Mouse (Mus musculus) ES-E14 (cell line): ENCODE results near the gene Cd209f. TPM values are rescaled to one million over a fixed set of nuclear protein-coding genes. Genes with fewer than 3 reads are reported as not detected.
"Not testable (repeated sequence)": the region's sequence is repeated elsewhere in the genome, so short reads cannot be mapped to it uniquely, and the experiment has no call there.

ENCODE experiments used
- DNase-seq: peaks from one replicate; pipeline ENCODE4 v3.0.0-alpha.2; 2013; ENCODE audit warnings: low read depth, low spot score
- H3K27ac ChIP-seq: 2 replicates; pipeline ENCODE4 v1.5.1; 2012; ENCODE audit warnings: low read depth, mild to moderate bottlenecking, low read length, moderate library complexity, mixed read lengths; ENCODE audit not compliant: poor library complexity, insufficient read depth, severe bottlenecking
- H3K36me3 ChIP-seq: 2 replicates; pipeline ENCODE4 v1.6.1; 2012; ENCODE audit warnings: mild to moderate bottlenecking, low read length, moderate library complexity, mixed read lengths; ENCODE audit not compliant: control insufficient read depth, poor library complexity, insufficient read depth, severe bottlenecking
- H3K4me1 ChIP-seq, 2 experiments: fragments of 150-350 bp in 1 of 2; sonication (generic) in 1 of 2; 2 replicates each; pipeline ENCODE4 v1.6.1; 2012; ENCODE audit warnings: low read length in 2 of 2, mild to moderate bottlenecking in 1 of 2, mixed read lengths in 1 of 2; ENCODE audit not compliant: control insufficient read depth in 2 of 2, insufficient read depth in 2 of 2, poor library complexity in 1 of 2
- H3K4me3 ChIP-seq, 2 experiments: fragments of 150-350 bp in 1 of 2; sonication (generic) in 1 of 2; 2 replicates each; pipeline ENCODE4 v1.5.1; 2012; ENCODE audit warnings: low read length in 2 of 2, low read depth in 1 of 2, mild to moderate bottlenecking in 1 of 2, mixed read lengths in 1 of 2; ENCODE audit not compliant: insufficient read depth in 1 of 2, poor library complexity in 1 of 2, severe bottlenecking in 1 of 2
- H3K9ac ChIP-seq: 2 replicates; pipeline ENCODE4 v1.6.1; 2012; ENCODE audit warnings: low read depth, mild to moderate bottlenecking, low read length, mixed read lengths; ENCODE audit not compliant: poor library complexity, insufficient read depth, severe bottlenecking
- H3K9me3 ChIP-seq: fragments of 150-350 bp; sonication (generic); 2 replicates; pipeline ENCODE4 v1.6.1; 2012; ENCODE audit warnings: low read depth, mild to moderate bottlenecking, low read length; ENCODE audit not compliant: control insufficient read depth, insufficient read depth
- CHD2 ChIP-seq: IDR thresholded peaks from 2 replicates; pipeline ENCODE4 v1.6.1; 2014; ENCODE audit warnings: mild to moderate bottlenecking, low read depth, low read length, inconsistent platforms
- HCFC1 ChIP-seq: IDR thresholded peaks from 2 replicates; pipeline ENCODE4 v1.6.1; 2012; ENCODE audit warnings: low read length, inconsistent platforms, borderline replicate concordance; ENCODE audit not compliant: insufficient read depth
- MAFK ChIP-seq: IDR thresholded peaks from 2 replicates; pipeline ENCODE4 v1.6.1; 2014; ENCODE audit warnings: mild to moderate bottlenecking, low read depth, low read length, inconsistent platforms; ENCODE audit not compliant: insufficient read depth
- ZC3H11A ChIP-seq: IDR thresholded peaks from 2 replicates; pipeline ENCODE4 v1.6.1; 2012; ENCODE audit warnings: low read depth, mild to moderate bottlenecking, inconsistent platforms, low read length, borderline replicate concordance
- ZNF384 ChIP-seq: IDR thresholded peaks from 2 replicates; pipeline ENCODE4 v1.6.1; 2012; ENCODE audit warnings: low read depth, low read length, inconsistent platforms
- in situ Hi-C, 2 experiments: fragments of 600-800 bp; cut with MboI; formaldehyde crosslinking; loops; one replicate each; pipeline ENCODE4 v1.15.1; 2025; ENCODE audit warnings: low sequenced_read_pairs in 2 of 2, inconsistent platforms in 1 of 2; ENCODE audit not compliant: unreplicated experiment in 2 of 2
- total RNA-seq: library from RNA; depleted of rRNA; stranded (reverse); fragments of 300-350 nt; gene quantifications from 2 replicates; pipeline ENCODE4 v1.2.3, GENCODE M21; 2012; rRNA removed

The Cd209f gene
- total RNA-seq, 1 experiment = 0.54 TPM

DNA sequence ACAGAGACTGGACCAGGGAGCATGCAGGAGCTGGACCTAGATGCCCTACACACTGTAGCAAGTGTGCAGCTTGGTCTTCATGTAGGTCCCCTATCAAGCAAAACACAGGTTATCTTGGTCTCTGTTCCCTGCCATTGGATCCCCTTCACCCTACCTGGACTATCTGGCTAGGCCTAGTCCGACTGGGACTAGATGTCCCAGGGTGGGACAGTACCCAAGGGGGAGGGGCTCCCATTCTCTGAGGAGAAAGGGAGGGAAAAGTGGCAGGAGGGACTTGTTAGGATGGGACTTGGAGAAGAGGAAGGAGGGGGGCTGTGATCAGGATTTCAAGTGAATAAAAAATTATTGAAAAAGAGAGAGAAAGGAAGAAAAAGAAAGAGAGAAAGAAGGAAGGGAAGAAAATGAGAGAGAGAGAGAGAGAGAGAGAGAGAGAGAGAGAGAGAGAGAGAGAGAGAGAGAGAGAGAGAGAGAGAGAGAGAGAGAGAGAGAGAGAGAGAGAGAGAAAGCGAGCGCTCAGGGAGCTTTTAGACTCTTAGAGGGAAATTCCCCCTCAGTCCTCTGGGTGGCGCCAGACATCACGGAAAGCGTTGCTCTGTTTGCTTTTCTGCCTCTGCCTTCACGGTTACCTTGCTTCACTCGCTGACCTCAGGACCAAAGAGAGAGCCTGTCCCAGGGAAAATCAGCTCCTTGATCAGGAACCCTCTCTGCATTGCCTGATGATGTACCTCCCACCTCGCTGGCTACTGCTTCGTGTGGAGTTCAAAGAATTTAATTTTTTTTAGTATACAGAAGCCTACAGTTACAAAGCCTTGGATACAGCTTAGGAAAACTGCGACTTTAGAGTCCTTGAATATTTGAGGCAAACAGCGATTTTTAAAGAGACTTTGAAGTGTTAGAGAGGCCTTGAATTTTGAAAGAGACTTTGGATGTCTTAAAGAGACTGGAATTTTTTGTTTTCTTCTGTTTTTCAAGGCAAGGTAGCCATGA is 34.3 kb upstream of the Cd209f start:
- no peak overlapping the region for H3K27ac ChIP-seq
- in situ Hi-C loops = no loop called here

DNA sequence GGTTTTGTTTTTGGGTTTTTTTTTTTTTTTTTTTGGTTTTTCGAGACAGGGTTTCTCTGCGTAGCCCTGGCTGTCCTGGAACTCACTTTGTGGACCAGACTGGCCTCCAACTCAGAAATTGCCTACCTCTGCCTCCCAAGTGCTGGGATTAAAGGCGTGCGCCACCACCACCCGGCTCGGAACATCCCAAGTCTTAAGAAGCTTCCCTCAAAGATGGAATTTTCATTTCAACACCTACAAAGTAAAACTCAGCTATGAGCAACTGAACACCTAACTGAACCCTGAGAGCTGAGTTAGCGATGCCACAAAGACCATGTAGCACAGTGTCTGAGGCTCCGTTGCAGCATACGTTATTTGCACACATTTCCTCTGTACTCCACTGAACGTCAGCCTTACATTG is 28.2 kb upstream of the Cd209f start, which contains the start of gene Cd209g:
Cd209g (plus strand) TSS at position 301 of the 400 bp plus-strand sequence.
- no peak for DNase-seq
- Histone ChIP-seq H3K9me3 (no peaks in the 10 kb centered on the region), H3K36me3 (no peaks in the 10 kb centered on the region), H3K9ac (no peak within 1 kb of the TSS), H3K4me3 (no peak within 1 kb of the TSS), H3K27ac (no peak within 1 kb of the TSS), H3K4me1 (no peaks in the 10 kb centered on the region)
- TF ChIP-seq HCFC1 (no peak), MAFK (no peak), ZNF384 (no peak), ZC3H11A (no peak), CHD2 (no peak)
- in situ Hi-C loops = no loop called here

More for the DNA sequence above, 34.3 kb upstream of the Cd209f start:
- Histone ChIP-seq H3K4me1 (no peaks in the 10 kb centered on the region), H3K9ac (no peak overlapping the region), H3K4me3 (no peak overlapping the region), H3K9me3 (no peaks in the 10 kb centered on the region), H3K36me3 (no peaks in the 10 kb centered on the region)
- peak; percentile 66 for DNase-seq
- no peak for TF ChIP-seq ZNF384
- peak; percentile 83 for TF ChIP-seq ZC3H11A

- H3K9me3 ChIP-seq, H3K9ac ChIP-seq, H3K27ac ChIP-seq, DNase-seq, H3K4me1 ChIP-seq, H3K4me3 ChIP-seq, H3K36me3 ChIP-seq, in situ Hi-C loops: not testable (repeated sequence)
Measured at GRCm38 (mm10) chr8:4088514-4088913, 17.1 kb downstream of the Cd209f start.

GRCm38 (mm10) chr8:4087180-4087722 is 18.4 kb downstream of the Cd209f start:
- H3K4me3 ChIP-seq = peak overlapping the region; percentile 39 to 56
- H3K36me3 ChIP-seq, H3K27ac ChIP-seq, DNase-seq, H3K4me1 ChIP-seq, in situ Hi-C loops, H3K9me3 ChIP-seq, H3K9ac ChIP-seq: not testable (repeated sequence)

Other genes with a start within 250 kb of the Cd209f start
- not detected in 2 replicates for gene Cd209d, start 227.3 kb downstream of the Cd209f start, total RNA-seq
- gene Cd209b, start 179.0 kb downstream of the Cd209f start, total RNA-seq = not detected in 2 replicates
- gene Cd209c, start 151.1 kb downstream of the Cd209f start, total RNA-seq = 0.74 and 1.7 TPM in 2 replicates
- gene Cd209g, start 28.3 kb upstream of the Cd209f start, total RNA-seq = 0.18 TPM in 1 of 2 replicates, not detected in the other
- 5.2 and 6.2 TPM in 2 replicates for gene Evi5l, start 60.7 kb upstream of the Cd209f start, total RNA-seq
- gene Prr36, start 111.6 kb upstream of the Cd209f start, total RNA-seq = 0.54 and 1.2 TPM in 2 replicates
- 0.67 and 1.1 TPM in 2 replicates for gene Lrrc8e, start 121.0 kb upstream of the Cd209f start, total RNA-seq
- 21.0 and 22.0 TPM in 2 replicates for gene Map2k7, start 132.9 kb upstream of the Cd209f start, total RNA-seq
- not detected in 2 replicates for gene Gm49320, start 133.0 kb upstream of the Cd209f start, total RNA-seq
- 1.1 and 1.6 TPM in 2 replicates for gene Tgfbr3l, start 142.4 kb upstream of the Cd209f start, total RNA-seq
- gene Snapc2, start 147.2 kb upstream of the Cd209f start, total RNA-seq = 10.3 and 15.9 TPM in 2 replicates
- 3.7 and 3.8 TPM in 2 replicates for gene Ctxn1, start 153.4 kb upstream of the Cd209f start, total RNA-seq
- 72.5 and 78.8 TPM in 2 replicates for gene Timm44, start 170.1 kb upstream of the Cd209f start, total RNA-seq
- 13.1 and 17.6 TPM in 2 replicates for gene Ccl25, start 219.4 kb upstream of the Cd209f start, total RNA-seq
- gene Elavl1, start 219.6 kb upstream of the Cd209f start, total RNA-seq = 43.2 and 73.6 TPM in 2 replicates